In genomic region chr7:104842503-104842902, GRCm38 (mm10) we compare ENCODE assay signal across 41 mouse cellular contexts. TPM values are rescaled to one million over a fixed set of nuclear protein-coding genes. Genes with fewer than 3 reads are reported as not detected.
"Had no signal": no experiment of that assay in that cellular context is flagged by ENCODE, and none has a peak within 500 bp of the region (broad histone marks: within the 10 kb centered on the region; RNA-seq: fewer than 3 reads in every experiment).

Gene Usp17lb, minus strand, starts transcription at chr7:104842603.

- DNase-seq: heart, postnatal 10 days; heart, postnatal 14 days; heart, postnatal 36 days; heart, postnatal 4 days; kidney, adult 11 months; kidney, adult 18-20 months; kidney, adult 2 months; kidney, adult 8-10 months; kidney, postnatal 10 days; kidney, postnatal 14 days; kidney, postnatal 25 days; kidney, postnatal 36 days; kidney, postnatal 4 days; layer of hippocampus, adult 9-11 months; layer of hippocampus, postnatal 36 days had no signal

RNA-seq across cellular contexts. Expression of gene Usp17lb, which starts in this region (rescaled TPM):
- polyA plus RNA-seq: heart, embryonic 10.5 days; heart, embryonic 11.5 days; heart, embryonic 12.5 days; heart, embryonic 13.5 days; heart, embryonic 14.5 days; heart, embryonic 15.5 days; heart, embryonic 16.5 days; heart, postnatal 0 days; hindbrain, embryonic 10.5 days; hindbrain, embryonic 11.5 days; hindbrain, embryonic 12.5 days; hindbrain, embryonic 13.5 days; hindbrain, embryonic 14.5 days; hindbrain, embryonic 15.5 days; hindbrain, embryonic 16.5 days; hindbrain, postnatal 0 days; inflammation-experienced regulatory T-cells, adult 6 months; intestine, embryonic 14.5 days; intestine, embryonic 15.5 days; intestine, embryonic 16.5 days; intestine, postnatal 0 days; kidney, adult 2 months; kidney, embryonic 14.5 days; kidney, embryonic 15.5 days; kidney, embryonic 16.5 days; kidney, postnatal 0 days; large intestine, adult 2 months had no signal
